Mouse (Mus musculus): ENCODE measurements around the gene Pitpnm3. TPM values are rescaled to one million over a fixed set of nuclear protein-coding genes. Genes with fewer than 3 reads are reported as not detected.

Gene Pitpnm3
- polyA plus RNA-seq, 1 experiment from 2014 or later, result 0.18 TPM

GRCm38 (mm10) chr11:72113296-72113695 is 22.3 kb downstream of the Pitpnm3 start:
- Histone ChIP-seq H3K9ac (ENCODE audit: low read length) (no peak overlapping the region), H3K27me3 (ENCODE audit: control insufficient read depth, insufficient read depth, low read length) (no peaks in the 10 kb centered on the region), H3K9me3 (replicated peaks; ENCODE audit: control insufficient read depth, low read length) (no peaks in the 10 kb centered on the region), H3K4me1 (ENCODE audit: control insufficient read depth, insufficient read depth, low read length) (no peaks in the 10 kb centered on the region), H3K27ac (ENCODE audit: low read length) (no peak overlapping the region), H3K4me3 (ENCODE audit: low read length) (no peak overlapping the region), H3K4me2 (ENCODE audit: low read depth, low read length) (no peak overlapping the region), H3K36me3 (ENCODE audit: control insufficient read depth, insufficient read depth) (no peaks in the 10 kb centered on the region)
- no peak for ATAC-seq (replicated peaks; ENCODE audit: extremely low read depth, insufficient read depth, low FRiP score)
- WGBS, result 57% methylated on average over 4 of the region's 4 CpGs

- H3K9me3 ChIP-seq (replicated peaks; ENCODE audit: control insufficient read depth, low read length), result no peaks in the 10 kb centered on the region
- no peak overlapping the region for H3K9ac ChIP-seq (ENCODE audit: low read length)
- no peak overlapping the region for H3K4me2 ChIP-seq (ENCODE audit: low read depth, low read length)
- no peaks in the 10 kb centered on the region for H3K4me1 ChIP-seq (ENCODE audit: control insufficient read depth, insufficient read depth, low read length)
- H3K27me3 ChIP-seq (ENCODE audit: control insufficient read depth, insufficient read depth, low read length), result no peaks in the 10 kb centered on the region
- 45% methylated on average over 3 of the region's 3 CpGs for WGBS
- no peaks in the 10 kb centered on the region for H3K36me3 ChIP-seq (ENCODE audit: control insufficient read depth, insufficient read depth)
- H3K4me3 ChIP-seq (ENCODE audit: low read length), result no peak overlapping the region
- ATAC-seq (replicated peaks; ENCODE audit: extremely low read depth, insufficient read depth, low FRiP score), result no peak
- no peak overlapping the region for H3K27ac ChIP-seq (ENCODE audit: low read length)
These were observed 24.9 kb downstream of the Pitpnm3 start for GRCm38 (mm10) chr11:72110726-72111125.

DNA sequence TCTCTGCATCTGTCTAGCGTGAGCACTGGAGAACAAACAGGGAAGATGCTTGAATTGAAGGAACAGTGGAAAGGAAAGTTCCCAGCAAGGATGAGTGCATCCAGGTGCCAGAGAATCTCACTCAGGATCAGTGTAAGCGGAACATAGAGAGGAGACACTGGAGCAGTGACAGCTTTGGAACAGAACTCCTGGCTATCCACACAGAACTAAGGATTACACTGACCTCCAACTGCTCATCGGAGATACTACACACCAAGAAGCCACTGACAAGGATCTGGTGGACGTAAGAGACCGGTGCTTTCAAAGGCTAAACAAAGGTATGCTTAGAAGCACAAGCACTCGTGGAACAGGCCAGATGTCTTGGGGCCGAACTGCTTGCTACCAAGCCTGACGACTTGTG is 31.4 kb downstream of the Pitpnm3 start:
- H3K9me3 ChIP-seq (replicated peaks; ENCODE audit: control insufficient read depth, low read length), result no peaks in the 10 kb centered on the region
- no peaks in the 10 kb centered on the region for H3K4me1 ChIP-seq (ENCODE audit: control insufficient read depth, insufficient read depth, low read length)
- ATAC-seq (replicated peaks; ENCODE audit: extremely low read depth, insufficient read depth, low FRiP score), result no peak
- no peak overlapping the region for H3K4me2 ChIP-seq (ENCODE audit: low read depth, low read length)
- H3K4me3 ChIP-seq (ENCODE audit: low read length), result no peak overlapping the region
- 64% methylated on average over 8 of the region's 8 CpGs for WGBS
- no peak overlapping the region for H3K9ac ChIP-seq (ENCODE audit: low read length)
- H3K27ac ChIP-seq (ENCODE audit: low read length), result no peak overlapping the region
- H3K27me3 ChIP-seq (ENCODE audit: control insufficient read depth, insufficient read depth, low read length), result no peaks in the 10 kb centered on the region
- H3K36me3 ChIP-seq (ENCODE audit: control insufficient read depth, insufficient read depth), result no peaks in the 10 kb centered on the region

DNA sequence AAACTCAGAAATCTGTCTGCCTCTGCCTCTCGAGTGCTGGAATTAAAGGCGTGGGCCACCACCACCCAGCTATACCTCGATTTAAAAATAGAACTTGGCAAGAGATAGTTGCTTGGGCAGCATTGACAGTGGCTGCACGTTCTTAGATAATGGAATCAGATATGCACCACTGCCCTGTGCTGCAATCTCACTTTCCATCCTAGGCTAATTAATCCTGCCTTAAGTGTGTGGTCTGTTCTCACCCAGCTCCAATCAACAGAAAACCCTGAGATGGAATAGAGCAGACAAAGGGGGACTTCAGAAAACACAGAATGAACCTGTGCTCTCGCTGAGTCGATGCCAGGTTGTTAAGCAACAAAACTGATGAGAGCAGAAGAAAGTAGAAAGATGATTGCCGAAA is 32.0 kb downstream of the Pitpnm3 start:
- Histone ChIP-seq H3K27ac (ENCODE audit: low read length) (no peak overlapping the region), H3K4me1 (ENCODE audit: control insufficient read depth, insufficient read depth, low read length) (no peaks in the 10 kb centered on the region), H3K9ac (ENCODE audit: low read length) (no peak overlapping the region), H3K4me2 (ENCODE audit: low read depth, low read length) (no peak overlapping the region), H3K27me3 (ENCODE audit: control insufficient read depth, insufficient read depth, low read length) (no peaks in the 10 kb centered on the region), H3K36me3 (ENCODE audit: control insufficient read depth, insufficient read depth) (no peaks in the 10 kb centered on the region), H3K9me3 (replicated peaks; ENCODE audit: control insufficient read depth, low read length) (no peaks in the 10 kb centered on the region), H3K4me3 (ENCODE audit: low read length) (no peak overlapping the region)
- WGBS, result 44% methylated on average over 7 of the region's 7 CpGs
- no peak for ATAC-seq (replicated peaks; ENCODE audit: extremely low read depth, insufficient read depth, low FRiP score)

DNA sequence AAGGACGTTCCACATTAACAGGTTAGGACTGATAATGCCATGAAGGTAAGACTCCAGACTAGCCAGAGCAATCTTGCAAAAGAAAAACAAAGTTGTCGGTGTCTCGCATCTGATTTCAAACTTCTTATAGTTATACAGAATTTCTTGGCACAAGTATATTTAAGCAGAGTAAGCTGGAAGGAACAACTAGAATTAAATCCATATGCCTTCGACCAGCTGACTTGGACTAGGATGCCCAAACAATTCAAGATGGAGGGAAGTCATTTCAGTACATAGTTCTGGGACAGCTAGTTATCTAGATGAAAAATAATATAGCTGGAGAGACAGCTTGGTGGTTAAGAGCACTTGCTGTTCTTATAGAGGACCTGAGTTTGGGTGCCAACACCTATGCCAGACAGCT is 34.6 kb downstream of the Pitpnm3 start:
- ATAC-seq (replicated peaks; ENCODE audit: extremely low read depth, insufficient read depth, low FRiP score), result no peak
- H3K9ac ChIP-seq (ENCODE audit: low read length), result no peak overlapping the region
- no peaks in the 10 kb centered on the region for H3K36me3 ChIP-seq (ENCODE audit: control insufficient read depth, insufficient read depth)
- no peaks in the 10 kb centered on the region for H3K9me3 ChIP-seq (replicated peaks; ENCODE audit: control insufficient read depth, low read length)
- 83% methylated on average over 4 of the region's 4 CpGs for WGBS
- H3K27ac ChIP-seq (ENCODE audit: low read length), result no peak overlapping the region
- no peaks in the 10 kb centered on the region for H3K4me1 ChIP-seq (ENCODE audit: control insufficient read depth, insufficient read depth, low read length)
- H3K4me2 ChIP-seq (ENCODE audit: low read depth, low read length), result no peak overlapping the region
- H3K27me3 ChIP-seq (ENCODE audit: control insufficient read depth, insufficient read depth, low read length), result no peaks in the 10 kb centered on the region
- no peak overlapping the region for H3K4me3 ChIP-seq (ENCODE audit: low read length)

DNA sequence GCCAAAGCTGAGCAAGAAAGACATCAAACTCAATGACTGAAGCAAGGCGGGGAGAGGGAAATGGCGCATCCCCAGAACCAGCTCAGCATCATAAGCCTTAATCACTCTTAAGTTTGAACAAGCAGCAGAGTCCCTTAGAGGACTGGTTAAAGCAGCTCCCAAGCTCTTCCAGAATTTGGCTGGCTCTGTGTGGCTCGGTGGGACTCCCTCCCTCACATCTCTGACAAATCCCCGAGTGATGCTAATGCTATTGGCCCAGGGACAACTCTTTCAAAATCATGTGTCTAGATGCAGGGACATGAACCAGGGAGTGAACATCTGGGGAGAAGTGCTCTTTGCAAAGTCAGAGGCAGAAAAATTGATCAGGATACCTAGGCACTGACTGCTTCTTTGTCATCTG is 36.4 kb downstream of the Pitpnm3 start:
- H3K4me1 ChIP-seq (ENCODE audit: control insufficient read depth, insufficient read depth, low read length), result peaks cover 7% of the 10 kb centered on the region
- no peak overlapping the region for H3K4me2 ChIP-seq (ENCODE audit: low read depth, low read length)
- no peak overlapping the region for H3K4me3 ChIP-seq (ENCODE audit: low read length)
- ATAC-seq (replicated peaks; ENCODE audit: extremely low read depth, insufficient read depth, low FRiP score), result no peak
- H3K36me3 ChIP-seq (ENCODE audit: control insufficient read depth, insufficient read depth), result no peaks in the 10 kb centered on the region
- no peaks in the 10 kb centered on the region for H3K27me3 ChIP-seq (ENCODE audit: control insufficient read depth, insufficient read depth, low read length)
- no peak overlapping the region for H3K9ac ChIP-seq (ENCODE audit: low read length)
- no peak overlapping the region for H3K27ac ChIP-seq (ENCODE audit: low read length)
- 68% methylated on average over 4 of the region's 4 CpGs for WGBS
- no peaks in the 10 kb centered on the region for H3K9me3 ChIP-seq (replicated peaks; ENCODE audit: control insufficient read depth, low read length)

DNA sequence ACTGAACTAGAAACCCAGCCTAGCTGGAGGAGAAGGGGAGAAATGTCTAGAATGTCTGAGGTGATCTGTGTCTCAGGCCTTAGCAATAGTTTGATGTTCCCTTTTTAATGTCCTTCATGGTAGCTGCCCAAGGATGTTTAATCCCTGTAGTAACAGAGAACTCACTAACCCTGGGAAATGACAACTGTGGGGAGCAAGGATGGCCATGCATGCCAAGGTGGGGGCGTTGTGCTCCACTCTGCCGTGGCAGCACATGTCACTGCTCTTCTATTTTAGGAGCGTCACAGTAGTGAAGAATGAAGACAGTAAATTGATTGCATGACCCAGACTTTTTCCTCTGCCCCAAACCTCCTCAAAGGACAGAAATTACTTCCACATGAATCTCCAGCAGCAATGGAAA is 37.6 kb downstream of the Pitpnm3 start:
- Histone ChIP-seq H3K4me1 (ENCODE audit: control insufficient read depth, insufficient read depth, low read length) (peaks cover 11% of the 10 kb centered on the region), H3K27ac (ENCODE audit: low read length) (no peak overlapping the region), H3K4me2 (ENCODE audit: low read depth, low read length) (no peak overlapping the region), H3K4me3 (ENCODE audit: low read length) (no peak overlapping the region), H3K27me3 (ENCODE audit: control insufficient read depth, insufficient read depth, low read length) (no peaks in the 10 kb centered on the region), H3K9me3 (replicated peaks; ENCODE audit: control insufficient read depth, low read length) (no peaks in the 10 kb centered on the region), H3K9ac (ENCODE audit: low read length) (no peak overlapping the region), H3K36me3 (ENCODE audit: control insufficient read depth, insufficient read depth) (no peaks in the 10 kb centered on the region)
- ATAC-seq (replicated peaks; ENCODE audit: extremely low read depth, insufficient read depth, low FRiP score), result no peak
- 60% methylated on average over 3 of the region's 3 CpGs for whole genome bisulfite sequencing

- H3K9ac ChIP-seq (ENCODE audit: low read length), result no peak overlapping the region
- no peaks in the 10 kb centered on the region for H3K27me3 ChIP-seq (ENCODE audit: control insufficient read depth, insufficient read depth, low read length)
- H3K4me3 ChIP-seq (ENCODE audit: low read length), result no peak overlapping the region
- peaks cover 11% of the 10 kb centered on the region for H3K4me1 ChIP-seq (ENCODE audit: control insufficient read depth, insufficient read depth, low read length)
- H3K36me3 ChIP-seq (ENCODE audit: control insufficient read depth, insufficient read depth), result no peaks in the 10 kb centered on the region
- no peaks in the 10 kb centered on the region for H3K9me3 ChIP-seq (replicated peaks; ENCODE audit: control insufficient read depth, low read length)
- H3K4me2 ChIP-seq (ENCODE audit: low read depth, low read length), result no peak overlapping the region
- WGBS, result 47% methylated on average over 3 of the region's 3 CpGs
- H3K27ac ChIP-seq (ENCODE audit: low read length), result no peak overlapping the region
- no peak for ATAC-seq (replicated peaks; ENCODE audit: extremely low read depth, insufficient read depth, low FRiP score)
These were observed 39.6 kb downstream of the Pitpnm3 start for GRCm38 (mm10) chr11:72095994-72096393.

GRCm38 (mm10) chr11:72094442-72094841 is 41.1 kb downstream of the Pitpnm3 start:
- Histone ChIP-seq H3K4me1 (ENCODE audit: control insufficient read depth, insufficient read depth, low read length) (peaks cover 11% of the 10 kb centered on the region), H3K4me3 (ENCODE audit: low read length) (no peak overlapping the region), H3K9ac (ENCODE audit: low read length) (no peak overlapping the region), H3K27me3 (ENCODE audit: control insufficient read depth, insufficient read depth, low read length) (no peaks in the 10 kb centered on the region), H3K4me2 (ENCODE audit: low read depth, low read length) (no peak overlapping the region), H3K9me3 (replicated peaks; ENCODE audit: control insufficient read depth, low read length) (no peaks in the 10 kb centered on the region), H3K27ac (ENCODE audit: low read length) (no peak overlapping the region), H3K36me3 (ENCODE audit: control insufficient read depth, insufficient read depth) (no peaks in the 10 kb centered on the region)
- WGBS, result 58% methylated on average over 7 of the region's 7 CpGs
- ATAC-seq (replicated peaks; ENCODE audit: extremely low read depth, insufficient read depth, low FRiP score), result 0 out of 2 replicates have a peak, but pooled peaks have one; percentile 41

- no peaks in the 10 kb centered on the region for H3K9me3 ChIP-seq (replicated peaks; ENCODE audit: control insufficient read depth, low read length)
- no peaks in the 10 kb centered on the region for H3K27me3 ChIP-seq (ENCODE audit: control insufficient read depth, insufficient read depth, low read length)
- H3K4me2 ChIP-seq (ENCODE audit: low read depth, low read length), result no peak overlapping the region
- WGBS, result 49% methylated on average over 8 of the region's 8 CpGs
- H3K4me1 ChIP-seq (ENCODE audit: control insufficient read depth, insufficient read depth, low read length), result peaks cover 12% of the 10 kb centered on the region
- no peak overlapping the region for H3K27ac ChIP-seq (ENCODE audit: low read length)
- no peak for ATAC-seq (replicated peaks; ENCODE audit: extremely low read depth, insufficient read depth, low FRiP score)
- no peak overlapping the region for H3K9ac ChIP-seq (ENCODE audit: low read length)
- no peak overlapping the region for H3K4me3 ChIP-seq (ENCODE audit: low read length)
- H3K36me3 ChIP-seq (ENCODE audit: control insufficient read depth, insufficient read depth), result no peaks in the 10 kb centered on the region
These were observed 43.2 kb downstream of the Pitpnm3 start for GRCm38 (mm10) chr11:72092390-72092789.

Data from heart, embryonic 16.5 days (tissue).